Mouse (Mus musculus) E14TG2a.4 (cell line): ENCODE results near the gene Tbc1d19.

ENCODE experiments used
- CTCF ChIP-seq: conservative IDR thresholded peaks from 2 replicates; pipeline ENCODE4 v1.5.1; 2014; ENCODE audit warnings: low read length
- POU5F1 ChIP-seq: IDR thresholded peaks from 2 replicates; pipeline ENCODE4 v1.6.1; 2014; ENCODE audit warnings: low read length, borderline replicate concordance

DNA sequence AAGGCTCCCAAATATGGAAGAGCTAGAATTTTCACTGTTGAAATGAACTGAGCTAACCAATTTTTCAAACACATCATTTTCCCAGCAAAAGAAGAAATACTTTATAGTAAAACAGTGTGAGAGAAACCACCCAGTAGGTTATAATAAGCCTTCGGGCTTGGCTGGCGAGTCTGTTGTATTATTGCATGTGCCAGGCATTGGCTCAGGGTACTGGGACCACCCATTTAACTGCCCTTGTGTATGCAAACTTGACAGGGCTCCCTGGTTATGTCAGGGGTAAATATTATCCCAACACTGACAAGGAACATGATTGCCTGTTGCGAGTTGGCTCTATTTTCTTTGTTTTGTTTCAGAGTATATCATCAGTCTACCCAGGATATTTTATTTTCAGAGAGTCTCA is 48.5 kb upstream of the Tbc1d19 start:
- no peak for TF ChIP-seq CTCF
- TF ChIP-seq POU5F1, result no peak
